In genomic region chr14:120508566-120509365, GRCm38 (mm10) we compare ENCODE assay signal across 17 mouse cellular contexts.
"Had no signal": no experiment of that assay in that cellular context is flagged by ENCODE, and none has a peak within 500 bp of the region (broad histone marks: within the 10 kb centered on the region; RNA-seq: fewer than 3 reads in every experiment).

No protein-coding gene starts in this region.

- H3K4me3 ChIP-seq: kidney, embryonic 15.5 days; left cerebral cortex, adult 2 months; limb, embryonic 12.5 days; megakaryocyte, embryonic 14.5 days; midbrain, embryonic 12.5 days; neural tube, embryonic 13.5 days had no signal

- DNase-seq: kidney, adult 2 months; kidney, postnatal 14 days; liver; lung, adult 2 months; retina, postnatal 1 day; right cerebral cortex, postnatal 4 days; spleen, adult 18-20 months; thymus, adult 18-20 months; thymus, postnatal 14 days had no signal

- H3K4me1 ChIP-seq: kidney, embryonic 15.5 days had no signal

- H3K27ac ChIP-seq: kidney, embryonic 15.5 days; left cerebral cortex, adult 2 months; liver, embryonic 14.5 days had no signal

- H3K27me3 ChIP-seq: kidney, embryonic 15.5 days; limb, embryonic 12.5 days; megakaryocyte, embryonic 14.5 days; midbrain, embryonic 12.5 days; neural tube, embryonic 13.5 days had no signal

- ATAC-seq: midbrain, embryonic 16.5 days had no signal

- H3K4me2 ChIP-seq: kidney, embryonic 15.5 days; limb, embryonic 12.5 days; midbrain, embryonic 12.5 days; neural tube, embryonic 13.5 days had no signal

- H3K9me3 ChIP-seq: kidney, embryonic 15.5 days; limb, embryonic 12.5 days; megakaryocyte, embryonic 14.5 days; midbrain, embryonic 12.5 days; neural tube, embryonic 13.5 days had no signal

- H3K9ac ChIP-seq: kidney, embryonic 15.5 days; limb, embryonic 12.5 days; liver, embryonic 14.5 days; midbrain, embryonic 12.5 days; neural tube, embryonic 13.5 days had no signal
